Mouse (Mus musculus): ENCODE measurements at regions not wholly inside any gene's neighbourhood (a gene's known extent, or its start where the extent isn't known, plus 50 kb on each side); places are given as distances from the start of the nearest gene placed in this dataset.

GRCm38 (mm10) chr6:95229885-95230284 is 92.0 kb upstream of the Gm10234 start:
- TF ChIP-seq CTCF (IDR thresholded peaks at IDR 0.05; ENCODE audit: extremely low read depth, insufficient read length, insufficient replicate concordance, low read depth, low read length): no peak
- no peak for TF ChIP-seq POLR2A (IDR thresholded peaks at IDR 0.05; ENCODE audit: low read depth, low read length)

All from small intestine, adult 2 months (tissue).